Mouse (Mus musculus) C2C12 (cell line): ENCODE data around the gene Cbwd1. TPM values are rescaled to one million over a fixed set of nuclear protein-coding genes. Genes with fewer than 3 reads are reported as not detected.
"Not testable (repeated sequence)": the region's sequence is repeated elsewhere in the genome, so short reads cannot be mapped to it uniquely, and the experiment has no call there.

Source experiments
- H3K27me3 ChIP-seq: one replicate; pipeline ENCODE4 v1.6.1; 2011; ENCODE audit not compliant: control insufficient read depth, insufficient read depth, insufficient read length
- H3K36me3 ChIP-seq: one replicate; pipeline ENCODE4 v1.6.1; 2011; ENCODE audit not compliant: control insufficient read depth, insufficient read depth
- H3K4me3 ChIP-seq: one replicate; pipeline ENCODE4 v1.5.1; 2011; ENCODE audit warnings: mild to moderate bottlenecking, control low read depth; ENCODE audit not compliant: poor library complexity, insufficient read depth, severe bottlenecking
- H3K79me2 ChIP-seq: one replicate; pipeline ENCODE4 v1.6.1; 2011; ENCODE audit not compliant: control insufficient read depth, insufficient read depth
- H3K79me3 ChIP-seq: one replicate; pipeline ENCODE4 v1.6.1; 2011; ENCODE audit warnings: low read depth, control low read depth
- H3ac ChIP-seq: one replicate; pipeline ENCODE3; 2011; ENCODE audit warnings: low read depth; ENCODE audit not compliant: control insufficient read depth, insufficient read length
- CEBPB ChIP-seq: IDR thresholded peaks from one replicate; pipeline ENCODE4 v1.6.1; 2011; ENCODE audit warnings: low read depth, mild to moderate bottlenecking, control low read depth, moderate library complexity
- CTCF ChIP-seq: IDR thresholded peaks from one replicate; pipeline ENCODE4 v1.5.1; 2011; ENCODE audit not compliant: control insufficient read depth, insufficient read depth, insufficient read length
- FOSL1 ChIP-seq: IDR thresholded peaks from one replicate; pipeline ENCODE4 v1.8.0; 2011; ENCODE audit warnings: mild to moderate bottlenecking, low read length; ENCODE audit not compliant: poor library complexity, insufficient read depth, severe bottlenecking
- MAX ChIP-seq: IDR thresholded peaks from one replicate; pipeline ENCODE4 v1.6.1; 2011; ENCODE audit warnings: mild to moderate bottlenecking, control low read depth
- MYOD1 ChIP-seq: IDR thresholded peaks from one replicate; pipeline ENCODE4 v1.6.1; 2011; ENCODE audit warnings: low read depth; ENCODE audit not compliant: control insufficient read depth, insufficient read length
- MYOG ChIP-seq: IDR thresholded peaks from one replicate; pipeline ENCODE4 v1.6.1; 2011; ENCODE audit not compliant: control insufficient read depth, insufficient read length; ENCODE audit errors: extremely low read depth
- USF1 ChIP-seq: IDR thresholded peaks from one replicate; pipeline ENCODE4 v1.6.1; 2011; ENCODE audit warnings: low read depth, mild to moderate bottlenecking, control low read depth, moderate library complexity
- polyA plus RNA-seq: library from polyadenylated mRNA; unstranded; fragments of >200 nt; fragmentation: generic; extraction: Trizol; gene quantifications from one replicate; pipeline ENCODE4 v1.2.1, GENCODE M21; 2012; ENCODE audit warnings: missing spikeins

Cbwd1 gene
- polyA plus RNA-seq, 1 experiment, result 10.4 TPM

- H3K27me3 ChIP-seq, result peaks cover 50% of the 10 kb centered on the region
- no peak overlapping the region for H3K4me3 ChIP-seq
- no peaks in the 10 kb centered on the region for H3K36me3 ChIP-seq
- H3K79me2 ChIP-seq, result no peaks in the 10 kb centered on the region
- TF ChIP-seq CTCF, result no peak
- no peak for TF ChIP-seq CEBPB
- no peak for TF ChIP-seq MYOG
- no peak for TF ChIP-seq MAX
- TF ChIP-seq FOSL1, result no peak
- no peak for TF ChIP-seq USF1
- no peak for TF ChIP-seq MYOD1
- no peak overlapping the region for H3ac ChIP-seq
- H3K79me3 ChIP-seq, result no peaks in the 10 kb centered on the region
These were observed 63.3 kb downstream of the Cbwd1 start for GRCm38 (mm10) chr19:24897896-24898736.

GRCm38 (mm10) chr19:24897006-24897895, 64.2 kb downstream of the Cbwd1 start:
- H3K79me3 ChIP-seq, result no peaks in the 10 kb centered on the region
- no peaks in the 10 kb centered on the region for H3K36me3 ChIP-seq
- H3K27me3 ChIP-seq, result peaks cover 50% of the 10 kb centered on the region
- H3ac ChIP-seq, result no peak overlapping the region
- no peak overlapping the region for H3K4me3 ChIP-seq
- no peaks in the 10 kb centered on the region for H3K79me2 ChIP-seq
- TF ChIP-seq CTCF (no peak), CEBPB (no peak), USF1 (no peak), MYOD1 (no peak), MAX (no peak)

- Histone ChIP-seq H3K36me3 (no peaks in the 10 kb centered on the region), H3K79me3 (no peaks in the 10 kb centered on the region), H3K4me3 (no peak overlapping the region), H3ac (no peak overlapping the region), H3K79me2 (no peaks in the 10 kb centered on the region), H3K27me3 (peaks cover 43% of the 10 kb centered on the region)
- TF ChIP-seq CEBPB (no peak), USF1 (no peak), MYOG (no peak), MYOD1 (no peak)
These were observed 64.9 kb downstream of the Cbwd1 start for GRCm38 (mm10) chr19:24896536-24896935.

GRCm38 (mm10) chr19:24886888-24887287, 74.5 kb downstream of the Cbwd1 start:
- Histone ChIP-seq H3ac (no peak overlapping the region), H3K79me2 (no peaks in the 10 kb centered on the region), H3K27me3 (peaks cover 37% of the 10 kb centered on the region), H3K4me3 (no peak overlapping the region), H3K36me3 (no peaks in the 10 kb centered on the region), H3K79me3 (no peaks in the 10 kb centered on the region)
- TF ChIP-seq MYOD1 (no peak), MAX (no peak), USF1 (no peak), CTCF (no peak), FOSL1 (no peak)

GRCm38 (mm10) chr19:24885504-24885903, 75.9 kb downstream of the Cbwd1 start:
- TF ChIP-seq MAX, result no peak
- peak; percentile 43 for TF ChIP-seq CTCF

GRCm38 (mm10) chr19:24881237-24881636, 80.2 kb downstream of the Cbwd1 start:
- H3K36me3 ChIP-seq, result no peaks in the 10 kb centered on the region

More at GRCm38 (mm10) chr19:24885504-24885903, 75.9 kb downstream of the Cbwd1 start:
- Histone ChIP-seq H3K27me3 (peaks cover 37% of the 10 kb centered on the region), H3K79me3 (no peaks in the 10 kb centered on the region), H3K36me3 (no peaks in the 10 kb centered on the region), H3K4me3 (no peak overlapping the region), H3K79me2 (no peaks in the 10 kb centered on the region), H3ac (no peak overlapping the region)

GRCm38 (mm10) chr19:24875129-24875870, 86.1 kb downstream of the Cbwd1 start, which contains the start of gene Gm10053:
Gene Gm10053, plus strand, starts transcription at chr19:24875686.
- not testable (repeated sequence) for H3K79me2 ChIP-seq, H3K36me3 ChIP-seq, H3ac ChIP-seq, H3K27me3 ChIP-seq, H3K79me3 ChIP-seq, H3K4me3 ChIP-seq

More at GRCm38 (mm10) chr19:24881237-24881636, 80.2 kb downstream of the Cbwd1 start:
- Histone ChIP-seq H3K79me2 (no peaks in the 10 kb centered on the region), H3K27me3 (peaks cover 18% of the 10 kb centered on the region), H3K4me3 (no peak overlapping the region), H3K79me3 (no peaks in the 10 kb centered on the region), H3ac (no peak overlapping the region)
- TF ChIP-seq MYOG (no peak), USF1 (no peak), CEBPB (no peak), MYOD1 (no peak), MAX (no peak), CTCF (no peak), FOSL1 (no peak)
